Mouse (Mus musculus) liver, postnatal 0 days (tissue): ENCODE measurements around the gene Plp1.

Experiments used
- CTCF ChIP-seq: sonication (generic); IDR thresholded peaks from 2 replicates; pipeline ENCODE4 v1.5.1; 2016; ENCODE audit warnings: antibody characterized with exemption, low read depth
- EP300 ChIP-seq: IDR thresholded peaks from 2 replicates; pipeline ENCODE4 v1.6.1; 2016; ENCODE audit warnings: antibody characterized with exemption, low read depth, mild to moderate bottlenecking

GRCm38 (mm10) chrX:136828610-136829009, 6.1 kb downstream of the Plp1 start:
- TF ChIP-seq CTCF = no peak
- no peak for TF ChIP-seq EP300
